12 mouse cellular contexts compared by ENCODE assay signal in the genomic region with DNA sequence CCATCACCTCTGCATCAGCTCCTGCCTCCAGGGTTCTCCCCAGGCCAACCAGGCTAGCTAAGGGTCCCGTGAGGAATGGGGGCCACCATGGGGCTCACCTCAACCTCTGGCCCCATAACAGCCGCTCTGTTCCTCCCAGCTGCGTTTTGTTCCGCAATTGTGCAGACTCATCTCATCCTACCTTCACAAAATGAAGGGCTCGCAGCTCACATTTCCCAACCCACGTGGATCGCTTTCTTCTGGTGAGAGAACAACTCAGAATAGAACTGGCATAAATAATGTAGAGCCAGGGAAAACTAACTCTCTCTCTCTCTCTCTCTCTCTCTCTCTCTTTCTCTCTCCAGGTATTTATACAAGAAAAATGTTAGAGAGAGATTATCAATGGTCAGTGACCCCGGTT. TPM values are rescaled to one million over a fixed set of nuclear protein-coding genes. Genes with fewer than 3 reads are reported as not detected.
DNase-seq lines count a peak whose midpoint lies in the region.
"Had no signal": no experiment of that assay in that cellular context is flagged by ENCODE, and none has a peak within 500 bp of the region (broad histone marks: within the 10 kb centered on the region; RNA-seq: fewer than 3 reads in every experiment).

No protein-coding gene starts in this region.

- intact Hi-C loops in left cerebral cortex, postnatal 25 days (cut with DNase I) = loop anchor here (5.0 to 10.0 kb wide), 3 partner anchors 119 to 812 kb away; no protein-coding TSS in a partner anchor
- intact Hi-C loops in left cerebral cortex, postnatal 10 days (cut with DNase I) = loop anchor here (10.0 kb wide), 1 partner anchor 222 kb away; no protein-coding TSS in a partner anchor

- DNase-seq in frontal cortex, adult 2 months (ENCODE audit: extremely low spot score in 1 of 2, low spot score in 1 of 2) = peak; percentile 35 to 65
- no peak for DNase-seq in frontal cortex, postnatal 10 days (ENCODE audit: low spot score in 2 of 2)
- peak; percentile 42 to 81 for DNase-seq in left cerebral cortex, postnatal 25 days (ENCODE audit: low spot score in 2 of 2)
- no peak for DNase-seq in left cerebral cortex, postnatal 10 days (ENCODE audit: extremely low spot score in 1 of 2, low spot score in 2 of 2)
- peak; percentile 71 for DNase-seq in brain, adult 2 months (ENCODE audit: low read depth, low spot score)
- DNase-seq in telencephalon, adult 2 months (ENCODE audit: low read depth, low spot score) = peak; percentile 43
- DNase-seq: adrenal gland, postnatal 14 days; cerebellum, adult 18-20 months; cerebellum, adult 9-11 months; cerebellum, postnatal 36 days; gastrocnemius, postnatal 36 days; heart, adult 18-20 months had no signal

RNA-seq across cellular contexts. Expression of a gene that starts 59.2 kb away (rescaled TPM):
- polyA plus RNA-seq in frontal cortex, adult 2 months (2012; rRNA removed) = 61.8 and 66.2 TPM in 2 replicates
- total RNA-seq in left cerebral cortex, postnatal 25 days (2021) = 10 to 100 TPM; 56.0 to 61.6 TPM
- 10 to 100 TPM; 54.2 to 60.9 TPM for total RNA-seq in left cerebral cortex, postnatal 10 days (2021)

Comparison
In these comparisons a context has a peak if more than half of its experiments do, and no peak if none do; other contexts are left out.
1. DNase-seq: peak in frontal cortex, adult 2 months (2 of 2), left cerebral cortex, postnatal 25 days (2 of 2), brain, adult 2 months (single experiment) and telencephalon, adult 2 months (single experiment); none in frontal cortex, postnatal 10 days (0 of 2) and left cerebral cortex, postnatal 10 days (0 of 2).